Comparison of ENCODE assay signal across 15 mouse cellular contexts in genomic region chr11:7408992-7409391, GRCm38 (mm10).
"Had no signal": no experiment of that assay in that cellular context is flagged by ENCODE, and none has a peak within 500 bp of the region (broad histone marks: within the 10 kb centered on the region; RNA-seq: fewer than 3 reads in every experiment).

No protein-coding gene starts in this region.

- H3K27ac ChIP-seq: left cerebral cortex, adult 2 months; limb, embryonic 12.5 days; liver, embryonic 12.5 days; midbrain, embryonic 12.5 days; stomach, embryonic 15.5 days had no signal

- H3K4me2 ChIP-seq: limb, embryonic 12.5 days; liver, embryonic 12.5 days; lung, embryonic 14.5 days; midbrain, embryonic 12.5 days; stomach, embryonic 15.5 days had no signal

- DNase-seq: kidney, adult 8-10 months; kidney, postnatal 25 days; lung, embryonic 14.5 days; lung, postnatal 10 days; lung, postnatal 4 days; right cerebral cortex, postnatal 14 days; thymus, adult 2 months; thymus, postnatal 4 days had no signal

- ATAC-seq: liver, embryonic 12.5 days; midbrain, embryonic 16.5 days had no signal

- H3K9ac ChIP-seq: limb, embryonic 12.5 days; liver, embryonic 12.5 days; lung, embryonic 14.5 days; midbrain, embryonic 12.5 days; stomach, embryonic 15.5 days had no signal

- H3K27me3 ChIP-seq: limb, embryonic 12.5 days; liver, embryonic 12.5 days; megakaryocyte, embryonic 14.5 days; midbrain, embryonic 12.5 days; stomach, embryonic 15.5 days had no signal

- H3K9me3 ChIP-seq: limb, embryonic 12.5 days; liver, embryonic 12.5 days; midbrain, embryonic 12.5 days; stomach, embryonic 15.5 days had no signal

- H3K36me3 ChIP-seq: limb, embryonic 12.5 days; liver, embryonic 12.5 days; midbrain, embryonic 12.5 days; stomach, embryonic 15.5 days had no signal

- H3K4me1 ChIP-seq: limb, embryonic 12.5 days; liver, embryonic 12.5 days; megakaryocyte, embryonic 14.5 days; midbrain, embryonic 12.5 days; stomach, embryonic 15.5 days had no signal

- H3K4me3 ChIP-seq: left cerebral cortex, adult 2 months; limb, embryonic 12.5 days; liver, embryonic 12.5 days; megakaryocyte, embryonic 14.5 days; midbrain, embryonic 12.5 days; stomach, embryonic 15.5 days had no signal
